Mouse (Mus musculus): Measurements from ENCODE around the gene Zc3h12d. TPM values are rescaled to one million over a fixed set of nuclear protein-coding genes. Genes with fewer than 3 reads are reported as not detected.

The Zc3h12d gene
- total and polyA plus RNA-seq, 2 experiments from 2014 or later: 0.16 to 0.20 TPM

GRCm38 (mm10) chr10:7840353-7840733 lies 8.1 kb downstream of the Zc3h12d start:
- H3K27ac ChIP-seq (ENCODE audit: low read depth, low read length): no peak overlapping the region
- no peak overlapping the region for H3K4me3 ChIP-seq (ENCODE audit: low read depth, low read length)
- no peaks in the 10 kb centered on the region for H3K9me3 ChIP-seq (ENCODE audit: low read length)
- 80% methylated on average over 2 of the region's 2 CpGs for WGBS
- no peaks in the 10 kb centered on the region for H3K36me3 ChIP-seq (ENCODE audit: insufficient read depth, low read length)
- no peak overlapping the region for H3K9ac ChIP-seq (replicated peaks; ENCODE audit: low read length, poor library complexity, severe bottlenecking)
- TF ChIP-seq CTCF (IDR thresholded peaks at IDR 0.05): no peak
- no peak overlapping the region for H3K4me2 ChIP-seq (ENCODE audit: low read depth, low read length, poor library complexity, severe bottlenecking)
- H3K4me1 ChIP-seq (ENCODE audit: insufficient read depth, low read length): no peaks in the 10 kb centered on the region
- DNase-seq (ENCODE audit: low spot score) (no peak), ATAC-seq (ENCODE audit: low FRiP score) (no peak)
- no peaks in the 10 kb centered on the region for H3K27me3 ChIP-seq (ENCODE audit: insufficient read depth, low read length)

- DNase-seq (ENCODE audit: low spot score) (no peak), ATAC-seq (ENCODE audit: low FRiP score) (no peak)
- Histone ChIP-seq H3K4me3 (ENCODE audit: low read depth, low read length) (no peak overlapping the region), H3K9ac (replicated peaks; ENCODE audit: low read length, poor library complexity, severe bottlenecking) (no peak overlapping the region), H3K9me3 (ENCODE audit: low read length) (no peaks in the 10 kb centered on the region), H3K4me2 (ENCODE audit: low read depth, low read length, poor library complexity, severe bottlenecking) (no peak overlapping the region), H3K4me1 (ENCODE audit: insufficient read depth, low read length) (no peaks in the 10 kb centered on the region), H3K27me3 (ENCODE audit: insufficient read depth, low read length) (no peaks in the 10 kb centered on the region), H3K27ac (ENCODE audit: low read depth, low read length) (no peak overlapping the region), H3K36me3 (ENCODE audit: insufficient read depth, low read length) (no peaks in the 10 kb centered on the region)
- TF ChIP-seq CTCF (IDR thresholded peaks at IDR 0.05): no peak
- 68% methylated on average over 3 of the region's 3 CpGs for WGBS
Observed at GRCm38 (mm10) chr10:7840785-7841184, 8.5 kb downstream of the Zc3h12d start.

GRCm38 (mm10) chr10:7841571-7842080 lies 9.4 kb downstream of the Zc3h12d start:
- no peak overlapping the region for H3K9ac ChIP-seq (replicated peaks; ENCODE audit: low read length, poor library complexity, severe bottlenecking)
- TF ChIP-seq CTCF (IDR thresholded peaks at IDR 0.05): no peak
- no peak overlapping the region for H3K4me3 ChIP-seq (ENCODE audit: low read depth, low read length)
- no peak for ATAC-seq (ENCODE audit: low FRiP score)
- no peaks in the 10 kb centered on the region for H3K27me3 ChIP-seq (ENCODE audit: insufficient read depth, low read length)
- H3K4me1 ChIP-seq (ENCODE audit: insufficient read depth, low read length): no peaks in the 10 kb centered on the region
- no peaks in the 10 kb centered on the region for H3K9me3 ChIP-seq (ENCODE audit: low read length)
- peak; percentile 5 for DNase-seq (ENCODE audit: low spot score)
- H3K27ac ChIP-seq (ENCODE audit: low read depth, low read length): no peak overlapping the region
- no peak overlapping the region for H3K4me2 ChIP-seq (ENCODE audit: low read depth, low read length, poor library complexity, severe bottlenecking)
- 70% methylated on average over 14 of the region's 14 CpGs for WGBS
- no peaks in the 10 kb centered on the region for H3K36me3 ChIP-seq (ENCODE audit: insufficient read depth, low read length)

- no peak for TF ChIP-seq CTCF (IDR thresholded peaks at IDR 0.05)
- 97% methylated on average over 4 of the region's 4 CpGs for WGBS
Observed at GRCm38 (mm10) chr10:7843181-7843580, 10.9 kb downstream of the Zc3h12d start.

GRCm38 (mm10) chr10:7844161-7844560 lies 11.9 kb downstream of the Zc3h12d start:
- no peak overlapping the region for H3K4me3 ChIP-seq (ENCODE audit: low read depth, low read length)
- no peak for ATAC-seq (ENCODE audit: low FRiP score)
- H3K27ac ChIP-seq (ENCODE audit: low read depth, low read length): no peak overlapping the region
- no peaks in the 10 kb centered on the region for H3K4me1 ChIP-seq (ENCODE audit: insufficient read depth, low read length)
- 89% methylated on average over 4 of the region's 4 CpGs for WGBS
- H3K9ac ChIP-seq (replicated peaks; ENCODE audit: low read length, poor library complexity, severe bottlenecking): no peak overlapping the region
- H3K27me3 ChIP-seq (ENCODE audit: insufficient read depth, low read length): no peaks in the 10 kb centered on the region
- H3K36me3 ChIP-seq (ENCODE audit: insufficient read depth, low read length): no peaks in the 10 kb centered on the region
- H3K9me3 ChIP-seq (ENCODE audit: low read length): no peaks in the 10 kb centered on the region
- H3K4me2 ChIP-seq (ENCODE audit: low read depth, low read length, poor library complexity, severe bottlenecking): no peak overlapping the region
- TF ChIP-seq CTCF (IDR thresholded peaks at IDR 0.05): no peak
- no peak for DNase-seq (ENCODE audit: low spot score)

More at GRCm38 (mm10) chr10:7843181-7843580, 10.9 kb downstream of the Zc3h12d start:
- Histone ChIP-seq H3K4me1 (ENCODE audit: insufficient read depth, low read length) (no peaks in the 10 kb centered on the region), H3K27ac (ENCODE audit: low read depth, low read length) (no peak overlapping the region), H3K4me3 (ENCODE audit: low read depth, low read length) (no peak overlapping the region), H3K27me3 (ENCODE audit: insufficient read depth, low read length) (no peaks in the 10 kb centered on the region), H3K9me3 (ENCODE audit: low read length) (no peaks in the 10 kb centered on the region), H3K4me2 (ENCODE audit: low read depth, low read length, poor library complexity, severe bottlenecking) (no peak overlapping the region), H3K36me3 (ENCODE audit: insufficient read depth, low read length) (no peaks in the 10 kb centered on the region), H3K9ac (replicated peaks; ENCODE audit: low read length, poor library complexity, severe bottlenecking) (no peak overlapping the region)
- DNase-seq (ENCODE audit: low spot score) (no peak), ATAC-seq (ENCODE audit: low FRiP score) (no peak)

- ATAC-seq (ENCODE audit: low FRiP score): no peak
- Histone ChIP-seq H3K4me2 (ENCODE audit: low read depth, low read length, poor library complexity, severe bottlenecking) (no peak overlapping the region), H3K27me3 (ENCODE audit: insufficient read depth, low read length) (no peaks in the 10 kb centered on the region), H3K9me3 (ENCODE audit: low read length) (no peaks in the 10 kb centered on the region), H3K4me1 (ENCODE audit: insufficient read depth, low read length) (no peaks in the 10 kb centered on the region), H3K9ac (replicated peaks; ENCODE audit: low read length, poor library complexity, severe bottlenecking) (no peak overlapping the region), H3K27ac (ENCODE audit: low read depth, low read length) (no peak overlapping the region), H3K36me3 (ENCODE audit: insufficient read depth, low read length) (no peaks in the 10 kb centered on the region), H3K4me3 (ENCODE audit: low read depth, low read length) (no peak overlapping the region)
- TF ChIP-seq CTCF (IDR thresholded peaks at IDR 0.05): no peak
- no peak for DNase-seq (ENCODE audit: low spot score)
- 73% methylated on average over 8 of the region's 8 CpGs for WGBS
Observed at GRCm38 (mm10) chr10:7845136-7845535, 12.9 kb downstream of the Zc3h12d start.

Measured in midbrain, postnatal 0 days (tissue).